Mouse (Mus musculus) thymus, adult 2 months (tissue): ENCODE data around the gene Clec11a. TPM values are rescaled to one million over a fixed set of nuclear protein-coding genes. Genes with fewer than 3 reads are reported as not detected.

Experiments used
- DNase-seq: peaks from one replicate; pipeline ENCODE4 v3.0.0; 2021
- H3K27ac ChIP-seq: fragments of 200-500 bp; 2 replicates; pipeline ENCODE4 v1.5.1; 2012; ENCODE audit warnings: low read length, control low read depth; ENCODE audit not compliant: control insufficient read depth, insufficient read depth
- H3K27me3 ChIP-seq: fragments of 200-500 bp; 2 replicates; pipeline ENCODE4 v1.6.1; 2012; ENCODE audit warnings: mild to moderate bottlenecking, low read length, moderate library complexity, mixed read lengths; ENCODE audit not compliant: control insufficient read depth, insufficient read depth
- H3K36me3 ChIP-seq: fragments of 200-500 bp; 2 replicates; pipeline ENCODE4 v1.6.1; 2012; ENCODE audit warnings: mild to moderate bottlenecking, low read length, moderate library complexity; ENCODE audit not compliant: control insufficient read depth, insufficient read depth
- H3K4me1 ChIP-seq: fragments of 200-500 bp; replicated peaks from 2 replicates; pipeline ENCODE4 v1.6.1; 2012; ENCODE audit warnings: low read length; ENCODE audit not compliant: control insufficient read depth, insufficient read depth
- H3K4me3 ChIP-seq: fragments of 200-500 bp; 2 replicates; pipeline ENCODE4 v1.5.1; 2012; ENCODE audit warnings: mild to moderate bottlenecking, low read length, control low read depth, moderate library complexity; ENCODE audit not compliant: control insufficient read depth, insufficient read depth
- CTCF ChIP-seq: fragments of 200-500 bp; IDR thresholded peaks from 2 replicates; pipeline ENCODE4 v1.5.1; 2012; ENCODE audit warnings: mild to moderate bottlenecking, control low read depth, low read length, moderate library complexity, borderline replicate concordance; ENCODE audit not compliant: control insufficient read depth, poor library complexity, insufficient read depth; ENCODE audit errors: extremely low read depth
- POLR2A ChIP-seq: fragments of 200-500 bp; IDR thresholded peaks from 2 replicates; pipeline ENCODE4 v1.6.1; 2012; ENCODE audit warnings: mild to moderate bottlenecking, low read length, control low read depth, moderate library complexity; ENCODE audit not compliant: control insufficient read depth, poor library complexity, insufficient read depth; ENCODE audit errors: extremely low read depth
- WGBS: fragments of 180-500 bp; shearing (Covaris S2); methylation state at CpG from one replicate; pipeline ENCODE4 v1.1.7; 2018; 5-methylcytosine and 5-hydroxymethylcytosine counted together
- polyA plus RNA-seq: library from polyadenylated mRNA; depleted of rRNA; stranded (reverse); fragments of >200 nt; gene quantifications from 2 replicates; pipeline ENCODE4 v1.2.3, GENCODE M21; 2012

Gene Clec11a
- polyA plus RNA-seq, 1 experiment, result 3.1 TPM

DNA sequence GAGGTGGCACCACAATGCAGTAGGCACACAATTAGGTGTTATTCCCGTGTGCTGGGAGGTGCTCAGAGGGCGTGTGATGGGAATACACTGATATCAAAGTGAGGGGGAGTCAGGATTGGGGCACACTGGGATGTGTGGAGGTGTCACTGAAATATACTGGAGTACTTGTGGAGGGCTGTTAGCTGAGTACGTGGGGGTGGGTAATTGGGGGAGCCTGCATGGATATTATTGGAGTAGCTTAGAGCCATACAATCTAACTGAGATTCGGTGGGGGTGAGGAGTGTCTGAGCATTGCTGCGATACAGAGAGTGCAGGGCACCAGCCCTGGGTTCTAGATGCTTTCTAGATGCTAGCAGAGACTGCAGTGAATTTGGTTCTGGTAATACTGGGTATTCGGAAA lies 33.5 kb upstream of the Clec11a start:
- H3K4me3 ChIP-seq, result no peak overlapping the region
- H3K27me3 ChIP-seq, result no peaks in the 10 kb centered on the region; the same call in 1 of the 2 replicates
- no peaks in the 10 kb centered on the region for H3K4me1 ChIP-seq
- H3K27ac ChIP-seq, result no peak overlapping the region
- no peaks in the 10 kb centered on the region for H3K36me3 ChIP-seq
- WGBS, result 60% methylated on average over 6 of the region's 6 CpGs
- no peak for DNase-seq
- no peak for TF ChIP-seq POLR2A
- no peak for TF ChIP-seq CTCF

DNA sequence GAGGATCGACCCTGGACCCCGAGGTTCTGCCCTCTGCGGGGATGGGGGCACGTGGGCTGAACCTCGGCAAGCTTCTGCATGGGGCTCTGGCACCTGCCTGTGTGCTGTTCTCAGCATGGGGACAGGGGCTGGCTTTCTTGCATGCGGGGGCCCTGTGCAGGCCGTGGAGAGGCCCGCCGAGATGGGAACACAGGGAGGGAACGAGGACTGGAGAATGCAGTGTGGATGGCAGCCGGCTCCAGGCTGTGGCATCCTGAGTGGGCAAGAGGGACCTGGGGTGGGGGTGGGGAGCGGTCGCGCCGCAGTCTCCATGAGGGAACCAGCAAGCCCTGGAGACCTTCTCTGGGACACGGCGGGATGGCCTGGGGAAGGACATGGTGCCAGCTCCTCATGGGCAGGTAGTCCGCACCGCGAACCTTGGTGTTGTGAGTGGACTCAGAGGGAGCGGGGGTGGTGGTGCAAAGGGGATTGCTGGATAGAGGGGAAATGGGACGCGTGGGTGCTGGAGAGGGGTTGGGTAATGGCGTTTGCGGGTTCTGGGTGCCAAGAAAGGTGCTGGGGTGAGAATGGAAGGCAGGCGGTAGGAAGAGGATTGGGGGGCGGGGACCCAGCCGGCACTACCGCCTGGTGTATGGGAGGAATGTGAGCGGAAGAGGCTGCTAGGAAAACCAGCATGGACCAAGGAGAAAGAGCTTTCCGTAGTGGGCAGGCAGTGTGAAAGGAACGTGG lies 30.6 kb upstream of the Clec11a start:
- H3K4me3 ChIP-seq, result no peak overlapping the region
- H3K27me3 ChIP-seq, result no peaks in the 10 kb centered on the region; the same call in 1 of the 2 replicates
- TF ChIP-seq CTCF (no peak), POLR2A (no peak)
- DNase-seq, result no peak
- H3K4me1 ChIP-seq, result no peaks in the 10 kb centered on the region
- no peaks in the 10 kb centered on the region for H3K36me3 ChIP-seq
- H3K27ac ChIP-seq, result no peak overlapping the region
- WGBS, result 12% methylated on average over 32 of the region's 32 CpGs

DNA sequence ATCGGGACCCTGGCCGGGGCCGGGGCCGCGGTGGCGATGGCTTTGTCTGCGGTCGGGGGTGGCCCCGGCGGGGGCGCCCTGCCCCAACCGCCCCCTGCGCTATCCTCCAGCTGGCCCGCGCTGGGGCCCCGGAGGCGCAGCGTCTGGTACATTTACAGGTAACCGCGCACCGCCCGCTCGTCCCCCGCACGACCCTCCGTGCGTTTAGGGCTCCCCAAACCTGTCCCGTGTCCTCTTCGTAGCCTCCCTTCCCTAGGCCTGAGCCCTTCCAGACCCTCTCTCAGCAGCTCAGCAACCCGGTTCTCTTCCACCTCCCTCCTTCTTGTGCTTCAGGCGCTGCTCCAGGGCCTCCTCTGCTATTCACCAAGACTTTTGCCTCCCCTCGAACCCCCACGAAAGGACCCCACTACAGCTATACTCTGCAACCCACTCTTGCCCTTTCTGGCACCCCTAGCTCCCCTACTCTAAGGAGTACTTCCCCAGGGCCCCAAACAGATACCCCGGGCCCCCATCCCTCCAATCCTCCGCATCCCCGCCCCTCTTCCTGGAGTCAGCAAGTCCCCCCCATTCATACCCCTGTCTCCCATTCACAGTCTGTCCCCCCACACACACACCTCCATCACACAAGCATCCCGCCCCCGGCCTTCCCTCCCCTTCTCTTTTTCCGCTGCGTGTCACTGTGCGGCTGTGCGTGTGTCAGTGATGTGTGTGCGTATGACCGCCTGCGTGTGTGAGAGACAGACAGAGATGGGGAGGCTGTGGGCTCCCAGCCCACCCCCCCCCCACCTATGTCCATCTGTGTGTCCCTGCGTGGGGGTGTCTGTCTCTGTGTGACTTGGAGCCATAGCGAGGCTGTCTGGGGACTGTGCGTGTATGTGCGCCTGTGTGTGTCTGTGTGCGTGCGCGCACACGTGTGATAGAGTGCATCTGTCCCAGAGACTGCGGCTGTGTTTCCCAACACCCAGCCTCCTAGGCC lies 29.6 kb upstream of the Clec11a start:
- no peaks in the 10 kb centered on the region for H3K4me1 ChIP-seq
- H3K27me3 ChIP-seq, result no peaks in the 10 kb centered on the region; the same call in 1 of the 2 replicates
- H3K27ac ChIP-seq, result no peak overlapping the region
- H3K4me3 ChIP-seq, result no peak overlapping the region
- 8% methylated on average over 48 of the region's 54 CpGs for WGBS
- TF ChIP-seq CTCF, result no peak
- TF ChIP-seq POLR2A, result no peak
- no peak for DNase-seq
- H3K36me3 ChIP-seq, result no peaks in the 10 kb centered on the region

DNA sequence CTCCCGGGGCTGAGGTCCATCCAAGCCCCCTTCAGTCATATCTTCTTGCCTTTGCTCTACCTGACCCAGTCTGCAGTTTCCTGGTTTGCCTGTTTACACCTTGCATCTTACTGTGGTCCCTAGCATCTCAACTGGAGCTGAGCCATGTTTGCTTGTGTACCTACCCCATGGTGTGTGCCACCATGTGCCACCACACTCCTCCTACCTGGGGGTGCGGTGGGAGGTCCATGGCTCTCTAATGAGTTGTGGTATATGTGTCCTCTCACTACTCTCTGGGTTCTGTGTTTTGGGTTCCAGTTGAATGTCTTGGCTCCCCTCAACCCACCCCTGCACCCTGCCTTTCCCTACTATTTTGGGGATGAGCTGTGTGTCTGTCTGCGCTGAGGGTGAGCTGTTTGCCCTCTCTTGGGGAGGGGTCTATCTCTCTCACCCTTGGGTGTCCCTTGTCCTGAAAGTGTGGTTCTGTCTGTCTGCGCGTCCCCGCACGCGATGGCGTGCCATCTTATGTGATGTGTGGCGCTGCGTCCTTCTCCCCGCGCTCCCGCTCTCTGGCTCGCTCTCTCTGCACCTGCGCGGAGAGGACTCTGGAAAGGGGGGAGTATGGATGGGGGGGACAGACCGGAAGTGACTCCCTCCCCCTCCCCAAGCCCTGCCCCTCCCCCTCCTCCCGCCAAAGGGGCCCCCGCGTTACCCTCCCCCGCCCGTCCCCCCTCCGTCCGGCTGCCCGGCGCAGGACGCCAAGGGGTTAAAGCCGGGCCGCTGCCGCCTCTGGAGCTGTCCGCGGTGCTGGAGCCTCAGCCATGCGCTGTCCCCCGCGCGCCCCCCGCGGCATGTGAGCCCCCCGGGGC lies 28.6 kb upstream of the Clec11a start:
- Histone ChIP-seq H3K36me3 (no peaks in the 10 kb centered on the region), H3K27ac (no peak overlapping the region), H3K27me3 (no peaks in the 10 kb centered on the region; the same call in 1 of the 2 replicates), H3K4me1 (no peaks in the 10 kb centered on the region), H3K4me3 (no peak overlapping the region)
- no peak for DNase-seq
- 8% methylated on average over 38 of the region's 40 CpGs for WGBS
- no peak for TF ChIP-seq POLR2A
- no peak for TF ChIP-seq CTCF

DNA sequence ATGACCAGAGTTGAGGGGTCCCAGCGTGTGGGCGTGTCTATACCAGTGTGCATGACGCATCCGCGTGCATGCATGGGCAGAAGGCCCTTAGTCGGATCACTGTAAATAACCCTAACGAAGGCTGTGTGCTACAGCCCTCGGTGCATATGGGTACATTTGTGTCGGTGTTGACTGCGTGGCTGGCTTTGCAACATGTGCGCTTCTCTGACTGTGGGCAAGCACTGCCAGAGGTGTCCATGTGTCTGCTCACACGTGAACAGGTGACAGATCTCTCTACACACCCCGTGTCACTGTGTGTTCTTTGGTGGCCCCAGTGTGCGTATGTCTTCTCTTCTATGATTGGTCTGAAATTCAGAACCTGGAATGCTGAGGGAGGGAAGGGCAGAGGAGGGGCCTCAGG lies 27.4 kb upstream of the Clec11a start:
- WGBS, result 66% methylated on average over 14 of the region's 14 CpGs
- DNase-seq, result no peak
- no peak for TF ChIP-seq POLR2A
- no peak for TF ChIP-seq CTCF
- Histone ChIP-seq H3K4me3 (no peak overlapping the region), H3K27ac (no peak overlapping the region), H3K4me1 (no peaks in the 10 kb centered on the region), H3K27me3 (no peaks in the 10 kb centered on the region; the same call in 1 of the 2 replicates), H3K36me3 (no peaks in the 10 kb centered on the region)
